Mouse (Mus musculus) ES-E14 (cell line): Measurements from ENCODE around the gene Aldh1l2. TPM values are rescaled to one million over a fixed set of nuclear protein-coding genes. Genes with fewer than 3 reads are reported as not detected.

ENCODE experiments used
- DNase-seq: peaks from one replicate; pipeline ENCODE4 v3.0.0-alpha.2; 2013; ENCODE audit warnings: low read depth, low spot score
- H3K27ac ChIP-seq: 2 replicates; pipeline ENCODE4 v1.5.1; 2012; ENCODE audit warnings: low read depth, mild to moderate bottlenecking, low read length, moderate library complexity, mixed read lengths; ENCODE audit not compliant: poor library complexity, insufficient read depth, severe bottlenecking
- H3K36me3 ChIP-seq: 2 replicates; pipeline ENCODE4 v1.6.1; 2012; ENCODE audit warnings: mild to moderate bottlenecking, low read length, moderate library complexity, mixed read lengths; ENCODE audit not compliant: control insufficient read depth, poor library complexity, insufficient read depth, severe bottlenecking
- H3K4me1 ChIP-seq, 2 experiments: fragments of 150-350 bp in 1 of 2; sonication (generic) in 1 of 2; 2 replicates each; pipeline ENCODE4 v1.6.1; 2012; ENCODE audit warnings: low read length in 2 of 2, mild to moderate bottlenecking in 1 of 2, mixed read lengths in 1 of 2; ENCODE audit not compliant: control insufficient read depth in 2 of 2, insufficient read depth in 2 of 2, poor library complexity in 1 of 2
- H3K4me3 ChIP-seq, 2 experiments: fragments of 150-350 bp in 1 of 2; sonication (generic) in 1 of 2; 2 replicates each; pipeline ENCODE4 v1.5.1; 2012; ENCODE audit warnings: low read length in 2 of 2, low read depth in 1 of 2, mild to moderate bottlenecking in 1 of 2, mixed read lengths in 1 of 2; ENCODE audit not compliant: insufficient read depth in 1 of 2, poor library complexity in 1 of 2, severe bottlenecking in 1 of 2
- H3K9ac ChIP-seq: 2 replicates; pipeline ENCODE4 v1.6.1; 2012; ENCODE audit warnings: low read depth, mild to moderate bottlenecking, low read length, mixed read lengths; ENCODE audit not compliant: poor library complexity, insufficient read depth, severe bottlenecking
- H3K9me3 ChIP-seq: fragments of 150-350 bp; sonication (generic); 2 replicates; pipeline ENCODE4 v1.6.1; 2012; ENCODE audit warnings: low read depth, mild to moderate bottlenecking, low read length; ENCODE audit not compliant: control insufficient read depth, insufficient read depth
- CHD2 ChIP-seq: IDR thresholded peaks from 2 replicates; pipeline ENCODE4 v1.6.1; 2014; ENCODE audit warnings: mild to moderate bottlenecking, low read depth, low read length, inconsistent platforms
- HCFC1 ChIP-seq: IDR thresholded peaks from 2 replicates; pipeline ENCODE4 v1.6.1; 2012; ENCODE audit warnings: low read length, inconsistent platforms, borderline replicate concordance; ENCODE audit not compliant: insufficient read depth
- MAFK ChIP-seq: IDR thresholded peaks from 2 replicates; pipeline ENCODE4 v1.6.1; 2014; ENCODE audit warnings: mild to moderate bottlenecking, low read depth, low read length, inconsistent platforms; ENCODE audit not compliant: insufficient read depth
- ZC3H11A ChIP-seq: IDR thresholded peaks from 2 replicates; pipeline ENCODE4 v1.6.1; 2012; ENCODE audit warnings: low read depth, mild to moderate bottlenecking, inconsistent platforms, low read length, borderline replicate concordance
- ZNF384 ChIP-seq: IDR thresholded peaks from 2 replicates; pipeline ENCODE4 v1.6.1; 2012; ENCODE audit warnings: low read depth, low read length, inconsistent platforms
- in situ Hi-C, 2 experiments: fragments of 600-800 bp; cut with MboI; formaldehyde crosslinking; loops; one replicate each; pipeline ENCODE4 v1.15.1; 2025; ENCODE audit warnings: low sequenced_read_pairs in 2 of 2, inconsistent platforms in 1 of 2; ENCODE audit not compliant: unreplicated experiment in 2 of 2
- total RNA-seq: library from RNA; depleted of rRNA; stranded (reverse); fragments of 300-350 nt; gene quantifications from 2 replicates; pipeline ENCODE4 v1.2.3, GENCODE M21; 2012

The Aldh1l2 gene
- total RNA-seq, 1 experiment = 2.0 TPM

DNA sequence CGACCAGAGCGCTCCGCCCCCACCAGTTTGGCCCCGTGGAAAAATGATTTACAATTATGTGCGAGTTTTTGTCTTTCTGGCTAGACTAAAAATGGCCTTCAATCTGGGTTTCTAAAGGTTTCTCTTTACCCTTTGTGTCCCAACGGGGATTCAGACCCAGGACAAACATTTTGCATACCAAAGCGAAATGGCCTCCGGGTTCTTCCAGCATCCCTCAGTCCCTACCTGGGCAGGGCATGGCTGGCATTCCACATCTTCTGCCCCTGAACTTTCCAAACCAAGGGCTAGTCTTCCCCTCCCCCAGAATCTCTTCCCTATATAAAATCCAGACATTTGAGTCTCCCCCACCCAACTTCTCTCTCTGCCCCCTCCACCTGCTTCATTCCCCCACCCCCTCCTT lies 20.2 kb downstream of the Aldh1l2 start:
- DNase-seq = no peak

DNA sequence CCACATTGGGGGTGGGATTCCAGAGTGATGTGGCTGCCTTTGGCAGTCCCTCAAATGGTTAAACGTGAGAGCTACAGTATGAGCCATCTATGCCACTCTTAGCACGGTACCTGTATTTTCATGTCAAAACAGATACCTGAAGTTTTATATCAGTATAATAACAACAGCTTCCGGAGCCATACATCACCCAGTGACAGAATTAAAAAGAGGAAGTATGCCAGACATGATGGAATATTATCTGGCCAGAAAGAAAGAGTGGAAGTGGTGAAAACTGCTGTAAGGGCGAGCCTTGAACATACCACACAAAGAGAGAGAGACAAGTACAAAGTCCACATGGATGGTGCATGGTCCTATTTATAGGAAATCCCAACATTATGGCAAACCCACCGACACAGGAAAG lies 22.6 kb downstream of the Aldh1l2 start:
- in situ Hi-C loops = loop anchor here (25.0 kb wide), 2 partner anchors 274 to 599 kb away; no protein-coding TSS in a partner anchor
- DNase-seq = no peak

More for the DNA sequence above, 20.2 kb downstream of the Aldh1l2 start:
- Histone ChIP-seq H3K9me3 (no peaks in the 10 kb centered on the region), H3K9ac (no peak overlapping the region), H3K27ac (no peak overlapping the region), H3K36me3 (no peaks in the 10 kb centered on the region), H3K4me3 (no peak overlapping the region), H3K4me1 (peaks cover 0 to 4% of the 10 kb centered on the region in 2 experiments; a peak in 1 of 4 replicates)
- in situ Hi-C loops = loop anchor here (25.0 kb wide), 2 partner anchors 276 to 601 kb away; no protein-coding TSS in a partner anchor
- TF ChIP-seq ZNF384 (no peak), MAFK (no peak), ZC3H11A (no peak), CHD2 (no peak), HCFC1 (no peak)

DNA sequence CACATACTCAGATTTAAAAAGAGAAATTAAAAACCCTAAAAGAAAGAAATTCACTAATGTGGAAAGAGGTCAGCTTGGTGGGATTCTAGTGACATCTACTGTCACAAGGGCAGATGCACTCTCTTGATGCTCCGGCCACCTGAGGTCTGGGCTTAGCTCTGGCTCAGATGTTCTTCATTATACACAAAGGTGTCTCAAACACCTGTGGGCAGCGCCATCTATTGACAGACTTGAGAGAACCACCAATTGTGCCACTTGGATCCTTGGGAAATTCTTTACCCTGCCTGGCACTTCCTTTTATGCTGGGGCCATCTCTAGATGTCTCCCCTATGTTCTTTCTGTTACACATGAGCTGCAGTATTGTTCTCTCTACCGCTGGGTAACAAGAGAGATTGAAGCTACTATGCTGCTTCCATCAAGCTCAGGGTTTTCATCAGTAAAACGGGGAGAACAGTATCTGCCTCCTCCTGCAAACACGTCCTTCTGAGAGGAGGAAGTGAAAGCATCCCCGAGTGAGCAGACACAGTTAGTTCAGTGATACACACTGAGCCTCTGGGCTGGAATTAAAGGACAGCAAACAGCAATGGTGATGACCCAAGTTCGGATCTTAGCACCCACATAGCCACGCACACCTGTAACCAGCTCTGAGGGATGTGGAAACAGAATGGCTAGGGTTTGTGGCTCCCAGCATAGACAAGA lies 24.8 kb downstream of the Aldh1l2 start:
- no peak overlapping the region for H3K9ac ChIP-seq
- no peak overlapping the region for H3K27ac ChIP-seq
- no peaks in the 10 kb centered on the region for H3K36me3 ChIP-seq
- H3K9me3 ChIP-seq = no peaks in the 10 kb centered on the region
- peaks cover 0 to 2% of the 10 kb centered on the region in 2 experiments; a peak in 1 of 4 replicates for H3K4me1 ChIP-seq
- peak; percentile 49 for DNase-seq
- TF ChIP-seq HCFC1 = no peak
- no peak for TF ChIP-seq CHD2
- no peak for TF ChIP-seq ZNF384
- 0 out of 2 replicates have a peak, but pooled peaks have one; percentile 2 for TF ChIP-seq ZC3H11A
- TF ChIP-seq MAFK = no peak
- in situ Hi-C loops = loop anchor here (10.0 to 25.0 kb wide), 3 partner anchors 272 to 597 kb away; no protein-coding TSS in a partner anchor
- H3K4me3 ChIP-seq = no peak overlapping the region

More for the DNA sequence above, 22.6 kb downstream of the Aldh1l2 start:
- peaks cover 0 to 4% of the 10 kb centered on the region in 2 experiments; a peak in 1 of 4 replicates for H3K4me1 ChIP-seq
- H3K4me3 ChIP-seq = no peak overlapping the region
- H3K27ac ChIP-seq = no peak overlapping the region
- TF ChIP-seq CHD2 (no peak), ZC3H11A (no peak), MAFK (no peak), HCFC1 (no peak), ZNF384 (no peak)
- H3K9ac ChIP-seq = no peak overlapping the region
- H3K36me3 ChIP-seq = no peaks in the 10 kb centered on the region
- no peaks in the 10 kb centered on the region for H3K9me3 ChIP-seq

DNA sequence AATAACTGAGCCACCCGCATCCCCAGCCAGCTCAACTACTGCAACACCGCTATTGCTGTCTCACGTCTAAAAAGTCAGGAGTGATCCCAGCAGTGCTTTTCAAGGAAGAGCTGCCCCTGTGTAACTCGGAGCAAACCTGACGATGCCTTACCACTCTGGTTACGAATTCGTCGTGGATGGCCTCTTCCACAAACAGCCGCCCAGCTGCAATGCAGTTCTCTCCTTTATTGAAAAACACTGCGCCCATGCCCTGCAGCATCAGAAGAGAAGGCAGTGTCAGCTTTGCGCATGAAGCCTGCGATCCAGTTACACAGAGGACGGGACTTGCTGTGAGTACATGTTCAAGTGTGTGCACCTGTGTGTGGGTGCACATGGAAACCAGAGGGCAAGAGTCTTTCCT lies 36.6 kb downstream of the Aldh1l2 start:
- in situ Hi-C loops = no loop called here
- no peak for DNase-seq

More for the DNA sequence above, 36.6 kb downstream of the Aldh1l2 start:
- no peaks in the 10 kb centered on the region for H3K4me1 ChIP-seq
- no peak overlapping the region for H3K4me3 ChIP-seq
- TF ChIP-seq CHD2 (no peak), ZC3H11A (no peak), HCFC1 (no peak), MAFK (no peak), ZNF384 (no peak)
- H3K27ac ChIP-seq = no peak overlapping the region
- H3K36me3 ChIP-seq = no peaks in the 10 kb centered on the region
- no peaks in the 10 kb centered on the region for H3K9me3 ChIP-seq
- H3K9ac ChIP-seq = no peak overlapping the region
